Mouse (Mus musculus): ENCODE data around the gene Syt8. TPM values are rescaled to one million over a fixed set of nuclear protein-coding genes. Genes with fewer than 3 reads are reported as not detected.

Syt8 gene
- polyA plus RNA-seq, 1 experiment from 2014 or later: 11.5 TPM

DNA sequence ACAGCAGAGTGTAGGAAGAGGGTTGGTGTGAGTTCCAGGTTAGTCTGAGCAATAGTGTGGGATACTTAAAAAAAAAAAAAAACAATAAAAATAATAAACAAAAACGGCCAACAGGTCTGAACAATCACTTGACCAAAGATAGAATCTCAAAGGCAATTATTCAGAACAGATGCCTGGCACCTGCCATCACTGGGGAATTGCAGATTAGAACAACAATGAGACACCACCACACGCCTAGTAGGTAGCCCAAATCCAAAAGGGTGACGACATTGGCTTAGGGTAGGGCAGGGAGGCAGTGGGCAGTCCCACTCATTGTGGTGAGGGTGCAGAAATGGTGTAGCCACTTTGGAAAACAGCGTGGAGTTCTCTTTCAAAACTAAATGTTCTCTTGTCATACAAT, 43.0 kb upstream of the Syt8 start:
- in situ Hi-C loops (cut with MboI; ENCODE audit: low pct_unique_long_range_greater_than_20kb): loop anchor here (25.0 kb wide), 2 partner anchors 621 to 929 kb away; partner anchors contain the start of genes Cd151, Cracr2b, Pnpla2 and Tspan32
- no peak for ATAC-seq
- CTCF ChIA-PET: no interaction called here
- no peak for DNase-seq (ENCODE audit: low read depth, low spot score)
- H3K27me3 ChIP-seq: no peaks in the 10 kb centered on the region
- POLR2A ChIA-PET: no interaction called here
- TF ChIP-seq CTCF (IDR thresholded peaks at IDR 0.05): no peak

GRCm38 (mm10) chr7:142393191-142393590, 41.5 kb upstream of the Syt8 start:
- no peak for TF ChIP-seq CTCF (IDR thresholded peaks at IDR 0.05)
- peak; percentile 57 for ATAC-seq
- no peak for DNase-seq (ENCODE audit: low read depth, low spot score)
- CTCF ChIA-PET: interaction anchor here (1.0 to 1.7 kb wide), 2 partner anchors 16 to 33 kb away, joined by 3 to 5 read pairs; no protein-coding TSS in a partner anchor
- no peaks in the 10 kb centered on the region for H3K27me3 ChIP-seq
- in situ Hi-C loops (cut with MboI; ENCODE audit: low pct_unique_long_range_greater_than_20kb): loop anchor here (25.0 kb wide), 2 partner anchors 619 to 931 kb away; partner anchors contain the start of genes Cd151, Cracr2b, Pnpla2 and Tspan32
- POLR2A ChIA-PET: interaction anchor here (0.9 to 1.8 kb wide), 4 partner anchors 9 to 43 kb away, joined by 3 to 16 read pairs (median 6); partner anchors contain the start of gene Ifitm10

DNA sequence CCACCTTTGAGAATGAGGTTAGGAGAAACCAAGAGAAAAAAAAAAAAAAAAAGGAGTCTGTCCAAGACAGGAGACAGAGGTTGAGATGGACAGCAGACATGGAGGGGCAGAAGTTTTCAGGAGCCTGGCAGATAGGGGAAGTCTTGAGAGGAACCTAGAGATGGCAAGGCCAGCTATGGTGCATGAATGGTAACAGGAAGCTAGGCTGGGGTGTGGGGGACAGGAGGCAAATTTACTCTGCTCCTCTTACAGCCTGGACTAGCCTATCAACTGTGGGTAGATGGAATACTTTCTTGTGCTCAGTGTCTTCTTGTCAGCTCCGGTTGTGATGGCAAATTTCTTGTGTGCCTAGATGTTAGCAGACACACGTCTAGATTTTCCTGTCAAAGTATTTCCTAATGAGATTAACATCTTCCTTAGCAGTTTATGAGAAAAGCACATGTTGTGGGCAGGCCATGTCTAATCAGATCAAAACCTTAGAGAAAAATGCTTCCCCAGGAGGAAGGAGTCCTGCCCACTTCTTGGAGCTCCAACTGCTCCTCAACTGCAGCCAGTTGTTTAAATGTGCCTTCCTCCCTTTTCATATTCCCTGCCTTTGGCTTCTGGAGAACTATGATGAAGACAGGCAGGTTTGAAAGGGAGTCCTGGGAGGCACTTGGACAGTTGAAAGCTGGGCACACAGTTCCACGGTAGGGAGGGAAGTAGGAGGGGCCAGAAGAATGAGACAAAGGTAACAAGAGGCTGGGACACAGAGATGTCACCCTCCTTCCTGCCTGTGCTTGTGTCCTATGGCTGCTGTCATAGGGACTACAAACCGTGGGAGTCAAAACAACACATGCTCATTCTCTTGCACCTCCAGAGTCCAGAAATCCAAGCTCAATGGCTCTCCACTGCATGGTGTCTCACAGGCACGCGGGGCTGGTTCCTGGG, 40.1 kb upstream of the Syt8 start:
- ATAC-seq (no peak), DNase-seq (ENCODE audit: low read depth, low spot score) (no peak)
- in situ Hi-C loops (cut with MboI; ENCODE audit: low pct_unique_long_range_greater_than_20kb): loop anchor here (25.0 kb wide), 2 partner anchors 618 to 932 kb away; partner anchors contain the start of genes Cd151, Cracr2b, Pnpla2 and Tspan32
- H3K27me3 ChIP-seq: no peaks in the 10 kb centered on the region
- ChIA-PET CTCF (interaction anchor here (1.7 kb wide), 1 partner anchor 15 kb away, joined by 5 read pairs; no protein-coding TSS in a partner anchor), POLR2A (interaction anchor here (0.9 kb wide), 1 partner anchor 10 kb away, joined by 4 read pairs; no protein-coding TSS in a partner anchor)
- TF ChIP-seq CTCF (IDR thresholded peaks at IDR 0.05): no peak

DNA sequence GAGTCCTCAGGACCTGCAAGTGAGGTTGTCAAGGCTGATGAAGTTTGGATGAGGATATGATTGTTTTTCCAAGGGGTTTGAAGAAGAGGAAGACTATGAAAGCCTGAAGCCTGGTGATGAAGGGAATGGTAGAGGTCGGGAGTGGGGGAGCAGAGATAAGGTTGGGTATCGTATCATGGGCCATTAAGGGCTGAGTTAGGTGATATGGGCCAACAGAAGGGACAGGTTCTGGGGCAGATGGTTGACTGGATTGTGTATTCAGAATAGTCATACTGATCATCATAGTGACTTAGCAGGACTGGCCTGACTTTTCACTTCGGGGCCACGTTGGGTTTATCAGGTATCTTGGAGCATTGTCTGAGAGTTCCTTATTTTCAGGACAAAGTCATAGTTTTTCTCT, 39.2 kb upstream of the Syt8 start:
- no peak for TF ChIP-seq CTCF (IDR thresholded peaks at IDR 0.05)
- ChIA-PET POLR2A (no interaction called here), CTCF (interaction anchor here (1.0 kb wide), 1 partner anchor 12 kb away, joined by 3 read pairs; no protein-coding TSS in a partner anchor)
- no peak for DNase-seq (ENCODE audit: low read depth, low spot score)
- in situ Hi-C loops (cut with MboI; ENCODE audit: low pct_unique_long_range_greater_than_20kb): loop anchor here (25.0 kb wide), 2 partner anchors 617 to 933 kb away; partner anchors contain the start of genes Cd151, Cracr2b, Pnpla2 and Tspan32
- no peak for ATAC-seq
- no peaks in the 10 kb centered on the region for H3K27me3 ChIP-seq

DNA sequence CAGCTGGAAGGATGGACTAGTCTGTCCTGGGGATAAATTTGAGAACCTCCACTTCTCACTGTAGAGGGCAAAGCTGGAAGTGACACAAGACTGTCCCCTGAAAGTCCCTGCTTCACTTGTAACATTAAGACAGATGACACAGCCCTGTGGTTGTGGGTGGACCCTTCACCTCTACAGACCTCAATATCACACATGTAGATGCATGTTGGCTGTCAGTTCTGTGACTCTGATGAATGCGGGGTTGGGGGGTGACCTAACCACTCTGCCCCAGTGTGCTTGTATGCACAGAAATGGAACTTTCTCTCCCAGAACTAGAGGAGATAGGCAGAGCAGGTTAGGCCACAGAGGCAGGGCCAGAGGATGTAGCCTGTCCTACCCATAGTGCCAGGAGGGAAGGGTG, 38.0 kb upstream of the Syt8 start:
- in situ Hi-C loops (cut with MboI; ENCODE audit: low pct_unique_long_range_greater_than_20kb): loop anchor here (25.0 kb wide), 2 partner anchors 616 to 934 kb away; partner anchors contain the start of genes Cd151, Cracr2b, Pnpla2 and Tspan32
- TF ChIP-seq CTCF (IDR thresholded peaks at IDR 0.05): no peak
- ChIA-PET POLR2A (interaction anchor here (1.4 to 2.7 kb wide), 2 partner anchors 10 to 25 kb away, joined by 3 to 8 read pairs; partner anchors contain the start of gene Ctsd), CTCF (interaction anchor here (1.0 kb wide), 1 partner anchor 11 kb away, joined by 3 read pairs; no protein-coding TSS in a partner anchor)
- DNase-seq (ENCODE audit: low read depth, low spot score) (no peak), ATAC-seq (no peak)
- H3K27me3 ChIP-seq: no peaks in the 10 kb centered on the region

DNA sequence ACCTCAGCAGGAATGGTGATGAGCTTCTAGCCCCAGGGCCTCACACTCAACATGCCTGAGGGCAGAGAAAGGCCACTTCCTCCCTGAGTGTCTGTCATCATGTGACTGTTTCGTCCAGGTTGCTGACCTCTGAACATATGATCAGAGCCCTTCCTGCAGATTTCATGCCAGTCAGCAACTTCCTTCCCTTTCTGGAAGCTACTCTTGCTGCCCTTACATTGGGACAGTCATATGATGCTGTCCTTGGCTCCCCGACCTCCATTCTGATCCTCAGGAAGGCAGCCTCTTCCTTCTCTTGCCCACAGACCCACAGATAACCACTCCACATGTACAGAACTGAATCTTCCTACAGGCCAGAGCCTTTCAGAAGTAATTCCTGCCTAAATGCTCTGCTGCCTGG, 36.6 kb upstream of the Syt8 start:
- no peak for TF ChIP-seq CTCF (IDR thresholded peaks at IDR 0.05)
- ChIA-PET POLR2A (interaction anchor here (0.7 to 2.7 kb wide), 3 partner anchors 11 to 56 kb away, joined by 3 to 8 read pairs (median 3); partner anchors contain the start of gene Ctsd), CTCF (interaction anchor here (2.3 kb wide), 1 partner anchor 10 kb away, joined by 7 read pairs; the partner anchor contains the start of gene Ctsd)
- DNase-seq (ENCODE audit: low read depth, low spot score) (no peak), ATAC-seq (no peak)
- H3K27me3 ChIP-seq: no peaks in the 10 kb centered on the region
- in situ Hi-C loops (cut with MboI; ENCODE audit: low pct_unique_long_range_greater_than_20kb): loop anchor here (25.0 kb wide), 2 partner anchors 614 to 936 kb away; partner anchors contain the start of genes Cd151, Cracr2b, Pnpla2 and Tspan32

- POLR2A ChIA-PET: interaction anchor here (0.7 to 4.3 kb wide), 6 partner anchors 12 to 38 kb away, joined by 3 to 28 read pairs (median 5); partner anchors contain the start of gene Ctsd
- no peaks in the 10 kb centered on the region for H3K27me3 ChIP-seq
- ATAC-seq (no peak), DNase-seq (ENCODE audit: low read depth, low spot score) (no peak)
- CTCF ChIA-PET: interaction anchor here (1.4 to 2.3 kb wide), 2 partner anchors 11 to 14 kb away, joined by 3 to 7 read pairs; partner anchors contain the start of gene Ctsd
- no peak for TF ChIP-seq CTCF (IDR thresholded peaks at IDR 0.05)
- in situ Hi-C loops (cut with MboI; ENCODE audit: low pct_unique_long_range_greater_than_20kb): loop anchor here (25.0 kb wide), 2 partner anchors 613 to 937 kb away; partner anchors contain the start of genes Cd151, Cracr2b, Pnpla2 and Tspan32
Observed at GRCm38 (mm10) chr7:142399250-142399649, 35.4 kb upstream of the Syt8 start.

GRCm38 (mm10) chr7:142400112-142400749, 34.4 kb upstream of the Syt8 start:
- in situ Hi-C loops (cut with MboI; ENCODE audit: low pct_unique_long_range_greater_than_20kb): no loop called here
- POLR2A ChIA-PET: interaction anchor here (0.8 to 4.3 kb wide), 9 partner anchors 9 to 37 kb away, joined by 3 to 28 read pairs (median 4); partner anchors contain the start of genes Ctsd and Gm49369
- no peak for TF ChIP-seq CTCF (IDR thresholded peaks at IDR 0.05)
- no peaks in the 10 kb centered on the region for H3K27me3 ChIP-seq
- peak; percentile 42 for ATAC-seq
- DNase-seq (ENCODE audit: low read depth, low spot score): no peak
- CTCF ChIA-PET: interaction anchor here (1.0 to 2.3 kb wide), 7 partner anchors 12 to 25 kb away, joined by 3 to 7 read pairs (median 4); partner anchors contain the start of gene Ctsd

- H3K27me3 ChIP-seq: no peaks in the 10 kb centered on the region
- in situ Hi-C loops (cut with MboI; ENCODE audit: low pct_unique_long_range_greater_than_20kb): no loop called here
- TF ChIP-seq CTCF (IDR thresholded peaks at IDR 0.05): no peak
- DNase-seq (ENCODE audit: low read depth, low spot score): peak; percentile 93
- CTCF ChIA-PET: interaction anchor here (1.0 to 2.1 kb wide), 7 partner anchors 12 to 38 kb away, joined by 3 to 7 read pairs (median 4); no protein-coding TSS in a partner anchor
- ATAC-seq: peak; percentile 61
- POLR2A ChIA-PET: interaction anchor here (0.7 to 4.3 kb wide), 9 partner anchors 8 to 31 kb away, joined by 3 to 28 read pairs (median 4); partner anchors contain the start of genes Ctsd and Gm49369
Observed at GRCm38 (mm10) chr7:142400750-142401142, 33.9 kb upstream of the Syt8 start.

Data from Patski (cell line).